Mouse (Mus musculus): Measurements from ENCODE around the gene Eif5b. TPM values are rescaled to one million over a fixed set of nuclear protein-coding genes. Genes with fewer than 3 reads are reported as not detected.

The Eif5b gene
- 42.0 to 52.8 TPM (median 45.3 TPM) in 4 replicates for total RNA-seq (2023)

GRCm38 (mm10) chr1:37997867-37998266, at the start of gene Eif5b, which contains the start of gene Txndc9:
TSS of gene Eif5b (plus strand) at chr1:37998010.
TSS of gene Txndc9 (minus strand) at chr1:37997893.

GRCm38 (mm10) chr1:37957659-37958058, 40.2 kb upstream of the Eif5b start, which contains the start of gene Lyg1:
TSS of gene Lyg1 (minus strand) at chr1:37957759.

Other genes with a start within 250 kb of the Eif5b start
- 7.3 to 9.2 TPM (median 7.9 TPM) in 4 replicates for gene Tsga10, start 131.6 kb upstream of the Eif5b start, total RNA-seq (2023)
- 1.0 to 4.1 TPM (median 2.0 TPM) in 4 replicates for gene Lipt1, start 126.3 kb upstream of the Eif5b start, total RNA-seq (2023)
- 18.7 to 21.8 TPM (median 19.9 TPM) in 4 replicates for gene Mitd1, start 107.6 kb upstream of the Eif5b start, total RNA-seq (2023)
- gene Mrpl30, start 107.5 kb upstream of the Eif5b start, total RNA-seq (2023): 100 to 119 TPM (median 115 TPM) in 4 replicates
- not detected in 4 replicates for gene Lyg2, start 81.5 kb upstream of the Eif5b start, total RNA-seq (2023)
- not detected in 4 replicates for gene Lyg1, start 40.3 kb upstream of the Eif5b start, total RNA-seq (2023)
- 68.0 to 79.8 TPM (median 71.5 TPM) in 4 replicates for gene Txndc9, start 117 bp upstream of the Eif5b start, total RNA-seq (2023)
- gene Rev1, start 131.8 kb downstream of the Eif5b start, total RNA-seq (2023): 41.2 to 50.9 TPM (median 48.7 TPM) in 4 replicates

Data from B cell, adult 62 days (primary cell).